Mouse (Mus musculus) C2C12 (cell line): Measurements from ENCODE around the gene Prpf19. TPM values are rescaled to one million over a fixed set of nuclear protein-coding genes. Genes with fewer than 3 reads are reported as not detected.

ENCODE experiments used
- H3K27me3 ChIP-seq: one replicate; pipeline ENCODE4 v1.6.1; 2011; ENCODE audit not compliant: control insufficient read depth, insufficient read depth, insufficient read length
- H3K36me3 ChIP-seq: one replicate; pipeline ENCODE4 v1.6.1; 2011; ENCODE audit not compliant: control insufficient read depth, insufficient read depth
- H3K4me3 ChIP-seq: one replicate; pipeline ENCODE4 v1.5.1; 2011; ENCODE audit warnings: mild to moderate bottlenecking, control low read depth; ENCODE audit not compliant: poor library complexity, insufficient read depth, severe bottlenecking
- H3K79me2 ChIP-seq: one replicate; pipeline ENCODE4 v1.6.1; 2011; ENCODE audit not compliant: control insufficient read depth, insufficient read depth
- H3K79me3 ChIP-seq: one replicate; pipeline ENCODE4 v1.6.1; 2011; ENCODE audit warnings: low read depth, control low read depth
- H3ac ChIP-seq: one replicate; pipeline ENCODE3; 2011; ENCODE audit warnings: low read depth; ENCODE audit not compliant: control insufficient read depth, insufficient read length
- CEBPB ChIP-seq: IDR thresholded peaks from one replicate; pipeline ENCODE4 v1.6.1; 2011; ENCODE audit warnings: low read depth, mild to moderate bottlenecking, control low read depth, moderate library complexity
- CTCF ChIP-seq: IDR thresholded peaks from one replicate; pipeline ENCODE4 v1.5.1; 2011; ENCODE audit not compliant: control insufficient read depth, insufficient read depth, insufficient read length
- FOSL1 ChIP-seq: IDR thresholded peaks from one replicate; pipeline ENCODE4 v1.8.0; 2011; ENCODE audit warnings: mild to moderate bottlenecking, low read length; ENCODE audit not compliant: poor library complexity, insufficient read depth, severe bottlenecking
- MAX ChIP-seq: IDR thresholded peaks from one replicate; pipeline ENCODE4 v1.6.1; 2011; ENCODE audit warnings: mild to moderate bottlenecking, control low read depth
- MYOD1 ChIP-seq: IDR thresholded peaks from one replicate; pipeline ENCODE4 v1.6.1; 2011; ENCODE audit warnings: low read depth; ENCODE audit not compliant: control insufficient read depth, insufficient read length
- MYOG ChIP-seq: IDR thresholded peaks from one replicate; pipeline ENCODE4 v1.6.1; 2011; ENCODE audit not compliant: control insufficient read depth, insufficient read length; ENCODE audit errors: extremely low read depth
- USF1 ChIP-seq: IDR thresholded peaks from one replicate; pipeline ENCODE4 v1.6.1; 2011; ENCODE audit warnings: low read depth, mild to moderate bottlenecking, control low read depth, moderate library complexity
- polyA plus RNA-seq: library from polyadenylated mRNA; unstranded; fragments of >200 nt; fragmentation: generic; extraction: Trizol; gene quantifications from one replicate; pipeline ENCODE4 v1.2.1, GENCODE M21; 2012; ENCODE audit warnings: missing spikeins

Gene Prpf19
- polyA plus RNA-seq, 1 experiment = 299 TPM

DNA sequence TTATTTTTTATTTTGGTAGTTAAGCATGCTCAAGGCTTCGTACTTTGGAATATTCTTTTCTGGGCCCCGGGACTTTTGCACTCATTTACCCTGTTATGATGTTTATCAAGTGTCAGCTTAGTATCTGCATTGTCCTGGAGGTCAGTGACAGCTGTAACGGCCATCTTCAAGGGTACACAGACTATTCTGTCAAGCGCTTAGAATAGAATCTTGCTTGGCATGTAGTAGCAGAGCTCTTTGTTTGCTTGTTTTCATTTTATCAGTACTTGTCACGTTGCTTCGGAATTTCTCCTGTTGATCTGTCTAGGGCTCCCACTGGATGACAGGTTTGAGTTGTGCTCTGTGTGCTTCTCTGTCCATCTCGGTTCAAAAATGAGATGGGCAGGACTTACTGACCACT lies 1.8 kb downstream of the Prpf19 start:
- Histone ChIP-seq H3K4me3 (no peak overlapping the region), H3K36me3 (peaks cover 47% of the 10 kb centered on the region), H3K79me2 (peaks cover 46% of the 10 kb centered on the region), H3ac (no peak overlapping the region), H3K79me3 (peaks cover 34% of the 10 kb centered on the region), H3K27me3 (no peaks in the 10 kb centered on the region)
- TF ChIP-seq USF1 (no peak), MYOG (no peak), CEBPB (no peak), MYOD1 (no peak), FOSL1 (no peak), CTCF (no peak), MAX (no peak)

DNA sequence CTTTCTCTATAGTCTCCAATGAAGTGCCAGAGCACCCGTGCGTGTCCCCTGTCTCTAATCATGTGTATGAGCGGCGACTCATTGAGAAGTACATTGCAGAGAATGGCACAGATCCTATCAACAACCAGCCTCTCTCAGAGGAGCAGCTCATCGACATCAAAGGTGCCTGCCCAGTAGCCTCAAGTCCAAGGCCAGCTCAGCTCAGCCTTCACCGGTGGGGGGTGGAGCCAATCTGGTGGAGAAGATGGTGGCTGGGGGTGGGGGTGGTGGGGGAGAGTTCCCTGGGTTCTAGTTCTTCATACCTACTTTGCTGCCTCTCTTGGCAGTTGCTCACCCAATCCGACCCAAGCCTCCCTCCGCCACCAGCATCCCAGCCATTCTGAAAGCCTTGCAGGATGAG lies 2.5 kb downstream of the Prpf19 start:
- Histone ChIP-seq H3ac (no peak overlapping the region), H3K4me3 (no peak overlapping the region), H3K27me3 (no peaks in the 10 kb centered on the region), H3K36me3 (peaks cover 54% of the 10 kb centered on the region), H3K79me3 (peaks cover 36% of the 10 kb centered on the region), H3K79me2 (peaks cover 46% of the 10 kb centered on the region)
- TF ChIP-seq USF1 = no peak
- no peak for TF ChIP-seq FOSL1
- no peak for TF ChIP-seq MYOD1
- no peak for TF ChIP-seq MYOG

DNA sequence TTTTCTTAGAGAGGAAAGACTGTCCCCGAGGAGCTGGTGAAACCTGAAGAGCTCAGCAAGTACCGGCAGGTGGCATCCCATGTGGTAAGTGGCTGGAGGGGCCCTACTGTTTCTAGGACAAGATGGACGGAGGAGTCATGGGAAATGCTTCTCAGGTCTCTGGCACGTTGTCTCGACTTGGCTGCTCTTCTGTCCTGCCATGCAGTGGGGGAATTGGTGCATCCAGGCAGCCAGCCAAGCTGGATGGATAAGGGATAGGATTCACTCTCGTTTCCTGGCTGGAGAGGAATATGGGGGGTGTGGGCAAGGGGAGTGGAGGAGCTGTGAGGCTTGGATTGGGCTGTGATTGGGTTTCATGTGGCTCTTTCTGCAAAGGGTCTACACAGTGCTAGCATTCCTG lies 5.3 kb downstream of the Prpf19 start:
- no peaks in the 10 kb centered on the region for H3K27me3 ChIP-seq
- no peak for TF ChIP-seq MAX
- TF ChIP-seq CTCF = no peak
- no peak for TF ChIP-seq MYOG
- TF ChIP-seq MYOD1 = no peak
- no peak for TF ChIP-seq USF1
- TF ChIP-seq CEBPB = no peak
- TF ChIP-seq FOSL1 = no peak
- H3K36me3 ChIP-seq = peaks cover 81% of the 10 kb centered on the region
- H3K79me2 ChIP-seq = peaks cover 45% of the 10 kb centered on the region
- peaks cover 36% of the 10 kb centered on the region for H3K79me3 ChIP-seq
- no peak overlapping the region for H3K4me3 ChIP-seq
- H3ac ChIP-seq = no peak overlapping the region

DNA sequence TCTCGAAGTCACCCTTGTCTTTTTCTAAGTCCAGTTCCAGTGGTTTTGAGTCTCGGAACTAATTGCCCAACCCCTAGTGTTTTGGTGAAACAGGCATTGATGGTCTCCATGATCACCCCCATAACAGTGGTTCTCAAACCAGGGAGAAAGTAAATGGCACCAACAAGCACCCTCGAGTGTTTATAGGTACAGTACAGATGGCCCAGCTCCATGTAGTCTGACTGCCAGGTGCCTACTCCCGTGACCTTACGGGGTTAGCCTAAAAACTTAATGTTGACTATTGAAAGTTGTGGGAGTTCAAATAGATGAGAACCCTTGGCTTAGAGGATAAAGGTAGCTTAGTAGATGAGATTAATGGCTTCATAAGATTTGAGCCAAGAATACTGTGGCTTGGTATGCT lies 6.0 kb downstream of the Prpf19 start:
- Histone ChIP-seq H3K79me3 (peaks cover 29% of the 10 kb centered on the region), H3ac (no peak overlapping the region), H3K79me2 (peaks cover 37% of the 10 kb centered on the region), H3K4me3 (no peak overlapping the region), H3K36me3 (peaks cover 87% of the 10 kb centered on the region), H3K27me3 (no peaks in the 10 kb centered on the region)
- TF ChIP-seq CTCF (no peak), FOSL1 (no peak), MYOG (no peak), USF1 (no peak), MAX (no peak), MYOD1 (no peak), CEBPB (no peak)

DNA sequence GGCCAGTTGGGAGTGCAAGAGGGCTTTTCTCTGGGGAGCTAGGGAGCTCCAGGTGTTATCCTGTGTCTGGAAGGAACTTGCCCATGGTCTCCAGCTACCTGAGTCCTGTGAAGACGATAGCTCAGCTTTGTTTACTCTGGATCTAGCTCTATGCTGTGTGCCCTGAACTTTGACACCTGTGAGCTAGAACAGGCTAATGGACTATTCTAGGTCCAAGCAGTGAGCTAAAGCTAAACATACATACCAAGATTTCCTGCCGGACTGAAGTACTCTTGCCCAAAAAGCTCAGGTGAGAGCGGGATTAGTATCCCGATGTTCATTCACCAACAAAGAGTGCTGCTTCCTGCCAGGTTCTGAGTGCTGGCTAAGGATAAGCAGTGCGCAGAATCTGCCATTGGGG lies 9.5 kb downstream of the Prpf19 start:
- Histone ChIP-seq H3K79me3 (peaks cover 2% of the 10 kb centered on the region), H3K36me3 (peaks cover 82% of the 10 kb centered on the region), H3K79me2 (peaks cover 3% of the 10 kb centered on the region), H3ac (no peak overlapping the region), H3K4me3 (no peak overlapping the region), H3K27me3 (no peaks in the 10 kb centered on the region)
- TF ChIP-seq MAX (no peak), CTCF (no peak), MYOG (no peak), MYOD1 (no peak), CEBPB (no peak), FOSL1 (no peak), USF1 (no peak)

DNA sequence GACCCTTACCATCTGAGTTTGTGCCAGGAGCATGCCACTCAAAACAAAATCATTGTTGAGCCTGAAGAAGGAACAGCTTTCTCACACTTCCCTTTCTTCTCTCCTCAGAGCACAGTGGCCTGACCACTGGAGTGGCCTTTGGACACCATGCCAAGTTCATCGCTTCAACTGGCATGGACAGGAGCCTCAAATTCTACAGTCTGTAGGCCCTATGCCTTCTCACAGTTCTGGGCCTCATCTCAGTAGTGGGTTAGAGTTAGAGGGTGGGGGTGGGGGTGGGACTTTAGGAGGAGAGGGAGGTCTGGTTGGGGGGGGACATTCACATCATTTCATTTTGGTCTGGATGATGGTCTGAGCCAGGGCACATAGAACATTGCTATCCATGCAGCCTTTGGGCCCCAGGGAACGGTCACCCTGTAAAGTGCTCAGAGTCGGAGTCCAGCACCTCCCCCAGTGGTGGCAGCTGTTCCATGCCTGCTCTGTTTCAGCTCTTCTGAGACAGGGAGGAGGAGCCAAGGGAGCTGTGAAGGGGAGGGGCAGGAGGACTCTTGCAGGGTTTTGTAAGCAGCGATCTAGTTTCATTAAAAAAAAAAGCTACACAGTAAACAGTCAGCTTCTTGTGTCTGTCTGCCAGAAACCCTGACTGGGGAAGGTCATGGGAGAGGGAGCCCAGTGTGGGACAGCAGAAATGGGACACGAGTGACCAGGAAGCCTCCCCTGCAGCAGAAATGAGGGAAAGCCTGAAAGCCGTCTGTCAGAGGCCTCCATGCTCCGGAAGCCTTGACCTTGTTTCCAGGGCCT lies 10.1 kb downstream of the Prpf19 start:
- Histone ChIP-seq H3K79me2 (no peaks in the 10 kb centered on the region), H3K36me3 (peaks cover 76% of the 10 kb centered on the region), H3ac (no peak overlapping the region), H3K27me3 (no peaks in the 10 kb centered on the region), H3K4me3 (no peak overlapping the region), H3K79me3 (peaks cover 2% of the 10 kb centered on the region)
- no peak for TF ChIP-seq MYOD1
- TF ChIP-seq CTCF = no peak
- TF ChIP-seq CEBPB = no peak
- TF ChIP-seq MAX = no peak
- no peak for TF ChIP-seq MYOG
- no peak for TF ChIP-seq USF1
- no peak for TF ChIP-seq FOSL1
